Mouse (Mus musculus) gastrocnemius, postnatal 14 days (tissue): Measurements from ENCODE around the gene Gm10662. TPM values are rescaled to one million over a fixed set of nuclear protein-coding genes. Genes with fewer than 3 reads are reported as not detected.
"Not testable (repeated sequence)": the region's sequence is repeated elsewhere in the genome, so short reads cannot be mapped to it uniquely, and the experiment has no call there.

Experiments used
- DNase-seq: peaks from one replicate; pipeline ENCODE4 v3.0.0; 2021; ENCODE audit warnings: mixed read lengths
- intact Hi-C: fragments of 180-260 bp; cut with DNase I; formaldehyde crosslinking; loops from one replicate; pipeline ENCODE4 v1.15.1; 2025; ENCODE audit warnings: low total_unique reads
- long read RNA-seq, 2 experiments: library from polyadenylated mRNA; stranded (forward); transcript quantifications; one replicate each; pipeline ENCODE4 v2.0.0; 2021
- total RNA-seq, 2 experiments: library from RNA; stranded (reverse); gene quantifications; 2 replicates each; pipeline ENCODE4 v1.2.3; 2021

Gm10662 gene
- total RNA-seq = not detected
- long read RNA-seq, experiment 1 = 0 reads
- long read RNA-seq, experiment 2 = 0 reads

DNA sequence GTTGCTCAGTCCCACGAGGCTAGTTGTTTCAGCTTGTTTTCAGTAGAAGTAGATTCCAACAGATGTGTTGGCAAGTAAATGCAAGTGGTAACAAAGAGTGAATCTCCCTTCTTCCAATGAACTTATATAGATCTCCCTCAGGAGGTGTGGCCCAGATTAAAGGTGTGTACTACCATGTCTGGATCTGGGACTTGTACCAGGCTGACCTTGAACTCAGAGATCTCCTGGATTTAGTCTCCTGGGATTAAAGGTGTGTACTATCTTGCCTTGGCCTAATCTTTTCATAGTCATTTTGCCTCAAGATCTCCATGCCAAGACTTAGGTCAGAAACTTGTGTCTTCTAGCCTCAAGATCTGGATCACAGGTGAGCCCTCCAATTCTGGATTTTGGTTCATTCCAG, at the start of gene Gm10662:
TSS of gene Gm10662 (minus strand) at position 101 of the 400 bp plus-strand sequence.
- DNase-seq, intact Hi-C loops: not testable (repeated sequence)

DNA sequence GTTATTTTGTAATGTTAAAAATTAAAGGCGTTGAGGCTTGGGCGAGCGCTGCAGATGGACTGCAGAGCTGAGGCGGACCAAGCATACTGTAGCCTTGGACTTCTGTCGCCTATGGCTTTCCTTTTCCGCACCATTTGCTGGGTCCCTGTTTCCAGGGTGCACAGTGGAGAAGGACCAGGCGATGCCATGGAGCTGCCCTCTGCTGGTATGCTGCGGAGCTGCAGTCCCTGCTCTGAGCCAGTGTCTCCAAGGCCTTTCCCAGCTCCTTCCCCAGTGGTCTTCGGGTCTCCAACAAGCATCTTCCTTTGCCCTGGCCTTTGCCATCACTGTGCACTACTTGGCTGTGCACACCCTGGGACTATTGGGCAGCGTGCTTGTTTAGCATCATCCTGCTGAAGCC, 19.2 kb upstream of the Gm10662 start:
- DNase-seq, intact Hi-C loops: not testable (repeated sequence)

Other genes with a start within 250 kb of the Gm10662 start
- not detected for gene Gm4214, start 159.8 kb downstream of the Gm10662 start, total RNA-seq
- not detected for gene Gm4216, start 124.6 kb downstream of the Gm10662 start, total RNA-seq
- not detected for gene Vmn1r163, start 88.9 kb downstream of the Gm10662 start, total RNA-seq
- not detected for gene Gm8720, start 77.0 kb downstream of the Gm10662 start, total RNA-seq
- not detected for gene Vmn1r165, start 72.9 kb upstream of the Gm10662 start, total RNA-seq
- gene Vmn1r166, start 107.2 kb upstream of the Gm10662 start, total RNA-seq = not detected
- not detected for gene Gm6902, start 134.4 kb upstream of the Gm10662 start, total RNA-seq
- gene Nlrp4e, start 156.7 kb upstream of the Gm10662 start, total RNA-seq = not detected
- gene Nlrp5, start 241.4 kb upstream of the Gm10662 start, total RNA-seq = under 1 TPM in 1 of 2 experiments, not detected in 1; 0.10 TPM